Mouse (Mus musculus) lung, adult 2 months (tissue): ENCODE results near the gene Lgals4. TPM values are rescaled to one million over a fixed set of nuclear protein-coding genes. Genes with fewer than 3 reads are reported as not detected.
"Not testable (repeated sequence)": the region's sequence is repeated elsewhere in the genome, so short reads cannot be mapped to it uniquely, and the experiment has no call there.

Experiments used
- DNase-seq: peaks from one replicate; pipeline ENCODE4 v3.0.0; 2022
- H3K4me1 ChIP-seq: fragments of 200-500 bp; 2 replicates; pipeline ENCODE4 v1.6.1; 2011; ENCODE audit warnings: low read length; ENCODE audit not compliant: control insufficient read depth, insufficient read depth
- H3K4me3 ChIP-seq: fragments of 200-500 bp; replicated peaks from 2 replicates; pipeline ENCODE3; 2011; ENCODE audit warnings: low read depth, mild to moderate bottlenecking, control low read depth, low read length; ENCODE audit errors: extremely low read depth
- CTCF ChIP-seq: fragments of 200-500 bp; IDR thresholded peaks from 2 replicates; pipeline ENCODE4 v1.5.1; 2011; ENCODE audit warnings: mild to moderate bottlenecking, low read length, control low read depth; ENCODE audit not compliant: insufficient read depth
- POLR2A ChIP-seq: fragments of 200-500 bp; IDR thresholded peaks from 2 replicates; pipeline ENCODE4 v1.6.1; 2011; ENCODE audit warnings: low read depth, mild to moderate bottlenecking, control low read depth, low read length, borderline replicate concordance; ENCODE audit errors: extremely low read depth
- WGBS: fragments of 180-500 bp; shearing (Covaris S2); methylation state at CpG from one replicate; pipeline ENCODE4 v1.1.7; 2018; 5-methylcytosine and 5-hydroxymethylcytosine counted together
- polyA plus RNA-seq: library from polyadenylated mRNA; depleted of rRNA; stranded (reverse); fragments of >200 nt; gene quantifications from 2 replicates; pipeline ENCODE4 v1.2.3, GENCODE M21; 2012

Gene Lgals4
- polyA plus RNA-seq, 1 experiment = 19.0 TPM

- no peak for DNase-seq
- H3K4me1 ChIP-seq = no peaks in the 10 kb centered on the region; the same call in 1 of the 2 replicates
- H3K4me3 ChIP-seq = no peak overlapping the region
- 77% methylated on average over 24 of the region's 24 CpGs for WGBS
- TF ChIP-seq POLR2A (no peak), CTCF (no peak)
Measured at GRCm38 (mm10) chr7:28870901-28871664, 37.4 kb downstream of the Lgals4 start.

GRCm38 (mm10) chr7:28874565-28874964, 40.9 kb downstream of the Lgals4 start:
- 81% methylated on average over 2 of the region's 2 CpGs for WGBS
- DNase-seq = no peak
- Histone ChIP-seq H3K4me3 (no peak overlapping the region), H3K4me1 (no peaks in the 10 kb centered on the region)
- TF ChIP-seq CTCF (no peak), POLR2A (no peak)

- TF ChIP-seq CTCF = no peak
- TF ChIP-seq POLR2A = no peak
Measured at GRCm38 (mm10) chr7:28876099-28876498, 42.4 kb downstream of the Lgals4 start.

GRCm38 (mm10) chr7:28877155-28877554, 43.5 kb downstream of the Lgals4 start:
- no peak for TF ChIP-seq CTCF
- no peak for TF ChIP-seq POLR2A
- Histone ChIP-seq H3K4me1 (no peaks in the 10 kb centered on the region), H3K4me3 (no peak overlapping the region)
- DNase-seq = no peak
- 75% methylated on average over 7 of the region's 7 CpGs for WGBS

More at GRCm38 (mm10) chr7:28876099-28876498, 42.4 kb downstream of the Lgals4 start:
- Histone ChIP-seq H3K4me3 (no peak overlapping the region), H3K4me1 (no peaks in the 10 kb centered on the region)
- no peak for DNase-seq
- WGBS = 72% methylated on average over 4 of the region's 4 CpGs

- Histone ChIP-seq H3K4me1 (no peaks in the 10 kb centered on the region), H3K4me3 (no peak overlapping the region)
- DNase-seq = no peak
- TF ChIP-seq CTCF = no peak
- TF ChIP-seq POLR2A = no peak
- WGBS = 83% methylated on average over 4 of the region's 4 CpGs
Measured at GRCm38 (mm10) chr7:28877856-28878255, 44.2 kb downstream of the Lgals4 start.

GRCm38 (mm10) chr7:28879606-28880005, 46.0 kb downstream of the Lgals4 start:
- WGBS = 72% methylated on average over 7 of the region's 7 CpGs
- DNase-seq = no peak
- H3K4me1 ChIP-seq = no peaks in the 10 kb centered on the region
- H3K4me3 ChIP-seq = no peak overlapping the region
- TF ChIP-seq POLR2A = no peak
- TF ChIP-seq CTCF = no peak

GRCm38 (mm10) chr7:28880554-28880953, 46.9 kb downstream of the Lgals4 start:
- Histone ChIP-seq H3K4me3 (no peak overlapping the region), H3K4me1 (no peaks in the 10 kb centered on the region)
- no peak for DNase-seq
- TF ChIP-seq POLR2A (no peak), CTCF (no peak)
- 77% methylated on average over 10 of the region's 10 CpGs for WGBS

- Histone ChIP-seq H3K4me3 (no peak within 1 kb of the TSS), H3K4me1 (no peaks in the 10 kb centered on the region)
- DNase-seq = no peak
- TF ChIP-seq POLR2A (no peak), CTCF (no peak)
- 40% methylated on average over 13 of the region's 13 CpGs for WGBS
Measured at GRCm38 (mm10) chr7:28881199-28881598, 47.5 kb downstream of the Lgals4 start, which contains the start of gene Capn12. Capn12 (plus strand) TSS chr7:28881422.

GRCm38 (mm10) chr7:28883039-28883438, 49.4 kb downstream of the Lgals4 start:
- WGBS = 67% methylated on average over 11 of the region's 11 CpGs
- DNase-seq = no peak
- H3K4me1 ChIP-seq = no peaks in the 10 kb centered on the region
- H3K4me3 ChIP-seq = no peak overlapping the region
- no peak for TF ChIP-seq CTCF
- TF ChIP-seq POLR2A = no peak

GRCm38 (mm10) chr7:28883704-28884103, 50.0 kb downstream of the Lgals4 start:
- not testable (repeated sequence) for DNase-seq, H3K4me3 ChIP-seq, H3K4me1 ChIP-seq
- 91% methylated on average over 4 of the region's 4 CpGs for WGBS

- Histone ChIP-seq H3K4me3 (no peak overlapping the region), H3K4me1 (0 out of 2 replicates have a peak, but pooled peaks cover 2% of the 10 kb centered on the region)
- 28% methylated on average over 14 of the region's 14 CpGs for WGBS
- DNase-seq = no peak
- TF ChIP-seq CTCF = no peak
- no peak for TF ChIP-seq POLR2A
Measured at GRCm38 (mm10) chr7:28886486-28886885, 52.8 kb downstream of the Lgals4 start.
